12 mouse cellular contexts compared by ENCODE assay signal in genomic region chr8:71497077-71497645, GRCm38 (mm10). TPM values are rescaled to one million over a fixed set of nuclear protein-coding genes. Genes with fewer than 3 reads are reported as not detected.
DNase-seq lines count a peak whose midpoint lies in the region; ATAC-seq and TF ChIP-seq lines count a peak whose summit lies in the region.
"Had no signal": no experiment of that assay in that cellular context is flagged by ENCODE, and none has a peak within 500 bp of the region (broad histone marks: within the 10 kb centered on the region; RNA-seq: fewer than 3 reads in every experiment).

No protein-coding gene starts in this region.

- peak; percentile 47 for DNase-seq in cerebellum, adult 11-12 months
- no peak for DNase-seq in cerebellum, postnatal 14 days
- no peak for DNase-seq in heart, adult 8-10 months (ENCODE audit: low spot score)
- no peak for DNase-seq in lung, embryonic 14.5 days
- DNase-seq in lung, postnatal 25 days (ENCODE audit: low spot score) = no peak
- DNase-seq in right cerebral cortex, postnatal 25 days = no peak
- DNase-seq: thymus, adult 18-20 months had no signal

- no peaks in the 10 kb centered on the region for H3K9me3 ChIP-seq in heart, embryonic 16.5 days (replicated peaks; ENCODE audit: control insufficient read depth, low read length)
- no peaks in the 10 kb centered on the region for H3K9me3 ChIP-seq in lung, embryonic 14.5 days (ENCODE audit: low read depth, low read length)
- H3K9me3 ChIP-seq in stomach, embryonic 14.5 days (ENCODE audit: control insufficient read depth, low read depth, low read length) = no peaks in the 10 kb centered on the region

- H3K4me3 ChIP-seq in heart, embryonic 16.5 days (ENCODE audit: low read length) = no peak overlapping the region
- no peak overlapping the region for H3K4me3 ChIP-seq in lung, embryonic 14.5 days (ENCODE audit: low read depth, low read length)
- no peak overlapping the region for H3K4me3 ChIP-seq in stomach, embryonic 14.5 days (ENCODE audit: low read depth, low read length)

- no peak for ATAC-seq in heart, embryonic 16.5 days (replicated peaks; ENCODE audit: extremely low read depth, insufficient read depth, low FRiP score)
- no peak for ATAC-seq in lung, embryonic 14.5 days (ENCODE audit: insufficient read depth)
- no peak for ATAC-seq in stomach, embryonic 14.5 days (ENCODE audit: insufficient number of reproducible peaks, insufficient read depth, low FRiP score, low read depth)

- no peak for TF ChIP-seq CTCF in lung, embryonic 14.5 days (IDR thresholded peaks at IDR 0.05; ENCODE audit: low read depth)

- H3K36me3 ChIP-seq in heart, embryonic 16.5 days (ENCODE audit: control insufficient read depth, insufficient read depth) = peaks cover 8% of the 10 kb centered on the region; the same call in 1 of the 2 replicates
- H3K36me3 ChIP-seq in lung, embryonic 14.5 days (ENCODE audit: insufficient read depth) = peaks cover 30% of the 10 kb centered on the region
- H3K36me3 ChIP-seq in stomach, embryonic 14.5 days (ENCODE audit: control insufficient read depth, insufficient read depth, low read length) = peaks cover 15% of the 10 kb centered on the region

- H3K27me3 ChIP-seq in heart, embryonic 16.5 days (ENCODE audit: control insufficient read depth, insufficient read depth, low read length) = no peaks in the 10 kb centered on the region
- no peaks in the 10 kb centered on the region for H3K27me3 ChIP-seq in lung, embryonic 14.5 days (ENCODE audit: insufficient read depth, low read length)
- H3K27me3 ChIP-seq in stomach, embryonic 14.5 days (ENCODE audit: control insufficient read depth, insufficient read depth, low read length) = no peaks in the 10 kb centered on the region

- H3K9ac ChIP-seq in heart, embryonic 16.5 days (ENCODE audit: low read length) = no peak overlapping the region
- H3K9ac ChIP-seq in lung, embryonic 14.5 days = no peak overlapping the region
- H3K9ac ChIP-seq in stomach, embryonic 14.5 days (replicated peaks; ENCODE audit: low read depth, low read length) = no peak overlapping the region

- WGBS in heart, embryonic 16.5 days = 82% methylated on average over 1 of the region's 1 CpGs
- WGBS in lung, embryonic 14.5 days = 93% methylated on average over 1 of the region's 1 CpGs
- 84% methylated on average over 1 of the region's 1 CpGs for WGBS in stomach, embryonic 14.5 days

- peak overlapping the region; percentile 81 for H3K27ac ChIP-seq in heart, embryonic 16.5 days (ENCODE audit: low read length)
- peak overlapping the region; percentile 75; the same call in 1 of the 2 replicates for H3K27ac ChIP-seq in lung, embryonic 14.5 days (ENCODE audit: low read depth)
- H3K27ac ChIP-seq in stomach, embryonic 14.5 days (ENCODE audit: low read length) = peak overlapping the region; percentile 30; the same call in 1 of the 2 replicates

- peaks cover 44% of the 10 kb centered on the region for H3K4me1 ChIP-seq in heart, embryonic 16.5 days (ENCODE audit: control insufficient read depth, insufficient read depth, low read length)
- peaks cover 27% of the 10 kb centered on the region for H3K4me1 ChIP-seq in lung, embryonic 14.5 days (ENCODE audit: insufficient read depth)
- H3K4me1 ChIP-seq in stomach, embryonic 14.5 days (ENCODE audit: control insufficient read depth, insufficient read depth, low read length) = peaks cover 20% of the 10 kb centered on the region

- no peak overlapping the region for H3K4me2 ChIP-seq in heart, embryonic 16.5 days (ENCODE audit: low read depth, low read length)
- H3K4me2 ChIP-seq in lung, embryonic 14.5 days = no peak overlapping the region
- no peak overlapping the region for H3K4me2 ChIP-seq in stomach, embryonic 14.5 days (replicated peaks; ENCODE audit: low read depth, low read length)

RNA-seq across cellular contexts. Expression of gene Gtpbp3, which starts 9.3 kb away (rescaled TPM):
- 12.3 and 12.5 TPM in 2 replicates for polyA plus RNA-seq in heart, embryonic 16.5 days (2015; fragmentation: Nextera tagmentation; extraction: Ambion mirVana)
- total RNA-seq in heart, adult 8-10 months (2022) = 10 to 100 TPM; 17.5 to 22.2 (median 19.0) TPM
- 7.6 and 9.6 TPM in 2 replicates for polyA plus RNA-seq in lung, embryonic 14.5 days (2014; fragmentation: Nextera tagmentation; extraction: Ambion mirVana)
- 7.1 and 7.2 TPM in 2 replicates for polyA plus RNA-seq in stomach, embryonic 14.5 days (2014; fragmentation: Nextera tagmentation; extraction: Ambion mirVana)

RNA-seq across cellular contexts. Expression of gene Ano8, which starts 11.4 kb away (rescaled TPM):
- polyA plus RNA-seq in heart, embryonic 16.5 days (2015; fragmentation: Nextera tagmentation; extraction: Ambion mirVana) = 0.37 and 0.76 TPM in 2 replicates
- total RNA-seq in heart, adult 8-10 months (2022) = 10 to 100 TPM; 14.1 to 17.3 (median 16.1) TPM
- 2.4 and 3.1 TPM in 2 replicates for polyA plus RNA-seq in lung, embryonic 14.5 days (2014; fragmentation: Nextera tagmentation; extraction: Ambion mirVana)
- 2.3 TPM in 2 replicates for polyA plus RNA-seq in stomach, embryonic 14.5 days (2014; fragmentation: Nextera tagmentation; extraction: Ambion mirVana)

RNA-seq across cellular contexts. Expression of gene Plvap, which starts 14.4 kb away (rescaled TPM):
- 86.4 and 106 TPM in 2 replicates for polyA plus RNA-seq in heart, embryonic 16.5 days (2015; fragmentation: Nextera tagmentation; extraction: Ambion mirVana)
- 10 to 100 TPM; 23.8 to 29.1 (median 27.0) TPM for total RNA-seq in heart, adult 8-10 months (2022)
- 123 and 135 TPM in 2 replicates for polyA plus RNA-seq in lung, embryonic 14.5 days (2014; fragmentation: Nextera tagmentation; extraction: Ambion mirVana)
- polyA plus RNA-seq in stomach, embryonic 14.5 days (2014; fragmentation: Nextera tagmentation; extraction: Ambion mirVana) = 67.1 and 67.5 TPM in 2 replicates
- total RNA-seq: hematopoietic stem cell, adult 5-6 weeks had no signal

RNA-seq across cellular contexts. Expression of gene Dda1, which starts 28.2 kb away (rescaled TPM):
- polyA plus RNA-seq in heart, embryonic 16.5 days (2015; fragmentation: Nextera tagmentation; extraction: Ambion mirVana) = 78.2 and 83.7 TPM in 2 replicates
- total RNA-seq in heart, adult 8-10 months (2022) = 10 to 100 TPM; 31.0 to 37.7 (median 33.8) TPM
- polyA plus RNA-seq in lung, embryonic 14.5 days (2014; fragmentation: Nextera tagmentation; extraction: Ambion mirVana) = 101 and 111 TPM in 2 replicates
- polyA plus RNA-seq in stomach, embryonic 14.5 days (2014; fragmentation: Nextera tagmentation; extraction: Ambion mirVana) = 94.8 and 98.9 TPM in 2 replicates

RNA-seq across cellular contexts. Expression of gene Ccdc194, which starts 28.4 kb away (rescaled TPM):
- polyA plus RNA-seq in heart, embryonic 16.5 days (2015; fragmentation: Nextera tagmentation; extraction: Ambion mirVana) = 0.29 and 0.54 TPM in 2 replicates
- not detected for total RNA-seq in heart, adult 8-10 months (2022)
- polyA plus RNA-seq in lung, embryonic 14.5 days (2014; fragmentation: Nextera tagmentation; extraction: Ambion mirVana) = 1.0 TPM in 2 replicates
- 0.41 and 0.58 TPM in 2 replicates for polyA plus RNA-seq in stomach, embryonic 14.5 days (2014; fragmentation: Nextera tagmentation; extraction: Ambion mirVana)
- total RNA-seq: hematopoietic stem cell, adult 5-6 weeks; layer of hippocampus, adult 8-10 months; left cerebral cortex, postnatal 4 days had no signal

Comparison
In these comparisons a context has a peak if more than half of its experiments do, and no peak if none do; other contexts are left out.
1. H3K27ac ChIP-seq: peak in every context shown above with its lines; median percentile 81 in heart, embryonic 16.5 days; 75 in lung, embryonic 14.5 days; 30 in stomach, embryonic 14.5 days.